Mouse (Mus musculus): Measurements from ENCODE around the gene Cdkl3.

- no peak for TF ChIP-seq CTCF (IDR thresholded peaks at IDR 0.05; ENCODE audit: low read depth)
- no peak for TF ChIP-seq EP300 (optimal IDR thresholded peaks at IDR 0.05)
Measured at GRCm38 (mm10) chr11:52106438-52106837, 102.4 kb downstream of the Cdkl3 start.

Data from stomach, postnatal 0 days (tissue).